Mouse (Mus musculus): ENCODE data around the gene Upf3a. TPM values are rescaled to one million over a fixed set of nuclear protein-coding genes. Genes with fewer than 3 reads are reported as not detected.
"Not testable (repeated sequence)": the region's sequence is repeated elsewhere in the genome, so short reads cannot be mapped to it uniquely, and the experiment has no call there.

Gene Upf3a
- polyA plus RNA-seq, 1 experiment: 24.0 TPM

DNA sequence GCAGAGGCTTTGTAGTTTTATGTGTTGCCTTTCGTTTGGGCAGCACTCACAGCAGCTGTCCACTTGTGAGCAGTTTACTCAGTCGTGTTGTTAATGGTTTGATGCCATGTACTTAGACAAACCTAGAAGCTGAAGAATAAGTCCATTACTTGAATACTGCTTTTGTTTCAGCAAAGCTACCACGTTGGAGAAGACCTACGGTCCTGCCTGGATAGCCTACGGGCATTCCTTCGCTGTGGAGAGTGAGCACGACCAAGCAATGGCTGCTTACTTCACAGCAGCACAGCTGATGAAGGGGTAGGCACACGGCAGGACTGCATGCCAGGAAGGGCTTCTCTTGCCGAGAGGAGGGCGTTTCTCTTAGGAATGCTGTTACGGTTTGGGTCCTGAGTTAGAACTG, 16.2 kb upstream of the Upf3a start:
- Histone ChIP-seq H3K4me1 (ENCODE audit: control insufficient read depth, insufficient read depth, low read length) (no peaks in the 10 kb centered on the region), H3K27ac (ENCODE audit: insufficient read depth, low read depth, low read length) (no peak overlapping the region), H3K4me3 (ENCODE audit: insufficient read depth, low read length) (no peak overlapping the region)
- TF ChIP-seq CTCF (IDR thresholded peaks at IDR 0.05; ENCODE audit: low read depth, low read length) (no peak), POLR2A (IDR thresholded peaks at IDR 0.05; ENCODE audit: borderline replicate concordance, low read depth, low read length) (no peak)

DNA sequence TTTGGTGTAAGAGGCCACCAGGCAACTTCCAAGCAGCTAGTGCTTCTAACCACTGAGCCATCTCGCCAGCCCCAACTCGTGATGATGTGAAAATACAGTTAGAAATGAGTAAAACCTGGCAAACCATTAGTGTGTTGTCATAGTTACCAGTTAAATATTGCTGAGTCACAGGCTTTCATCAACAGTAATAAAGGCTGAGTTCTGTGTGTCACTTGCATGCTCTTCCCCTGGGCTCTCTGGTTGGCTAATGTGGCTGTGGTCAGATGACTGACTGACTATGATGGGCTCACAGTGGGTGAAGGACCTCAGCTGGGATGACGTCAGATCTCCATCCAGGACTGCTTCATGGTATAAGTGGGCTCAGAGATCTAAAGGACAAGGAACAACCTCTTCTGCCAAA, 4.9 kb upstream of the Upf3a start:
- Histone ChIP-seq H3K4me3 (ENCODE audit: insufficient read depth, low read length) (no peak overlapping the region), H3K4me1 (ENCODE audit: control insufficient read depth, insufficient read depth, low read length) (peaks cover 12% of the 10 kb centered on the region)
- no peak for TF ChIP-seq POLR2A (IDR thresholded peaks at IDR 0.05; ENCODE audit: borderline replicate concordance, low read depth, low read length)
- no peak for TF ChIP-seq CTCF (IDR thresholded peaks at IDR 0.05; ENCODE audit: low read depth, low read length)

DNA sequence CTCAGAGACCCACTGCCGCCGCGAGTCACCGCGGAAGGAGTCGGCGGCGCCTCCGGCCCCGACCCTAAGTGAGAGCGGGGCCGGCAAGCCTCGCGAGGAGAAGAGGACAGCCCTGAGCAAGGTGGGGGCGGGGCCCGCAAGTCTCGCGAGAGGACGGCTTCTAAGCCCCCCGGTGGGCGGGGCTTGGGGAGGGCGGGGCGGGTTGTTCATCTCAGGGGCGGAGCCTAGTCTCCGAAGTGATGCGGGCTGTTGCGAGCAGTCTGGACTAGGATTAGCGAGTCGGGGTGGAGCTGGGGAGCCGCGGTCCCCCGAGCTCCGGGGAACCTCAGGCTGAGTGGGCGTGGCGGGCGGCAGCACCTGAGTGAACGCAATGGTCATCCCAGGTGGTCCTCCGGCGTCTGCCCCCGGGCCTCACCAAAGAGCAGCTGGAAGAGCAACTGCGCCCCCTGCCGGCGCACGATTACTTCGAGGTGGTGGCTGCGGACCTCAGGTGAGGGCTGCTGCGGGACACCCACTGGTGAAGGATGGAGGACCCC, 417 bp downstream of the Upf3a start:
- Histone ChIP-seq H3K4me3 (ENCODE audit: insufficient read depth, low read length) (peak overlapping the region; percentile 84), H3K27ac (ENCODE audit: insufficient read depth, low read depth, low read length) (peak overlapping the region; percentile 90), H3K4me1 (ENCODE audit: control insufficient read depth, insufficient read depth, low read length) (peaks cover 14% of the 10 kb centered on the region)
- TF ChIP-seq CTCF (IDR thresholded peaks at IDR 0.05; ENCODE audit: low read depth, low read length) (peak; percentile 78), POLR2A (IDR thresholded peaks at IDR 0.05; ENCODE audit: borderline replicate concordance, low read depth, low read length) (0 out of 2 replicates have a peak, but pooled peaks have one; percentile 10)

More for the DNA sequence above, 4.9 kb upstream of the Upf3a start:
- no peak overlapping the region for H3K27ac ChIP-seq (ENCODE audit: insufficient read depth, low read depth, low read length)

DNA sequence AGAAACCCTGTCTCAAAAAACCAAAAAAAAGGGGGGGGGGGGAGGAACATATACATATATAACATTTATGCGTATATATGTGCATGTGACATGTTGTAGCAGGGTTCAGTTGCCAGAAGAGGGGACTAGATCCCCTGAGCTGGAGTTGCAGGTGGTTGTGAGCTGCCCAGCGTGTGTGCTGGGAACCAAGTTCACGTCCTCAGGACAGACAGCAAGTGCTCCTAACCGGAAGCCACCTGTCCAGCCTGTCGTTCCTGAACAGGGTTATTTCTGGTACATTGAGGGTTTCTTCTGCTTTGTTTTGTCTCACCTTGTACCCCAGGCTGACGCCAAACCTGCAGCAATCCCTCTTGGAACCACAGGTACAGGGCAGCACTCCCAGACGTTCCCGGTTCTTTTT, 4.2 kb downstream of the Upf3a start:
- TF ChIP-seq CTCF (IDR thresholded peaks at IDR 0.05; ENCODE audit: low read depth, low read length) (no peak), POLR2A (IDR thresholded peaks at IDR 0.05; ENCODE audit: borderline replicate concordance, low read depth, low read length) (no peak)
- Histone ChIP-seq H3K27ac (ENCODE audit: insufficient read depth, low read depth, low read length) (no peak overlapping the region), H3K4me1 (ENCODE audit: control insufficient read depth, insufficient read depth, low read length) (peaks cover 5% of the 10 kb centered on the region), H3K4me3 (ENCODE audit: insufficient read depth, low read length) (no peak overlapping the region)

DNA sequence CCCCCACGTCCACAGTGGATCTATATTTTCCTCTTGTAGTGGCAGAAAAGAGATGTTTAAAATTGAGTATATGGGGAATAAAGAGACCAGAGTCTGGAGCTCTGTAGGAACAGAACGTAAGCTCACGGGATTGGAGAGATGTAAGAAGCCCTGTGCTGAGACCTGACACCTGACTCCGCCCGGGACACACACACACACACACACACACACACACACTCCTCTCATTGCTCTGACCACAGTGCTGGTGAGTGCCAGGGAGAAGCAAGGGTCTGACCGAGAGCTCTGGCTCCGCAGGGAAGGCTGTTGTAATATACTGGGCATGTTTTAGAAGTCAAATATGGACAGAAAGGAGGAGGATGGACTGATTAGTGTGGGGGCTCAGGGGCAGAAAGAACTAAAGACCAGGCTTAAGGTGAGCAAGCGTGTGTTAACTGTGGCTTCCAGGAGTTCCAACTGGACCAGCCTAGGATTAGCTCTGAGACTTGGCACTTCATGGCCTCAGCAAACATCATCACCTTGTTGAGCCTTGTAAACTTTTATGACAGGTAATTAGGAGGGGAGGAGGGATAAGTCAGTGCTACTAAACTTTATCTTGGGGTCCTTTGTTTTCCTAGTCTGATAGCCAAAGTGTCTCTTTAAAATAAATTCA, 7.8 kb downstream of the Upf3a start:
- no peak overlapping the region for H3K4me3 ChIP-seq (ENCODE audit: insufficient read depth, low read length)
- H3K27ac ChIP-seq (ENCODE audit: insufficient read depth, low read depth, low read length): no peak overlapping the region
- no peak for TF ChIP-seq CTCF (IDR thresholded peaks at IDR 0.05; ENCODE audit: low read depth, low read length)
- no peak for TF ChIP-seq POLR2A (IDR thresholded peaks at IDR 0.05; ENCODE audit: borderline replicate concordance, low read depth, low read length)

GRCm38 (mm10) chr8:13793746-13794101, 8.3 kb downstream of the Upf3a start:
- Histone ChIP-seq H3K4me1 (ENCODE audit: control insufficient read depth, insufficient read depth, low read length) (no peaks in the 10 kb centered on the region), H3K4me3 (ENCODE audit: insufficient read depth, low read length) (no peak overlapping the region), H3K27ac (ENCODE audit: insufficient read depth, low read depth, low read length) (no peak overlapping the region)
- TF ChIP-seq CTCF (IDR thresholded peaks at IDR 0.05; ENCODE audit: low read depth, low read length) (no peak), POLR2A (IDR thresholded peaks at IDR 0.05; ENCODE audit: borderline replicate concordance, low read depth, low read length) (no peak)

More for the DNA sequence above, 7.8 kb downstream of the Upf3a start:
- no peaks in the 10 kb centered on the region for H3K4me1 ChIP-seq (ENCODE audit: control insufficient read depth, insufficient read depth, low read length)

DNA sequence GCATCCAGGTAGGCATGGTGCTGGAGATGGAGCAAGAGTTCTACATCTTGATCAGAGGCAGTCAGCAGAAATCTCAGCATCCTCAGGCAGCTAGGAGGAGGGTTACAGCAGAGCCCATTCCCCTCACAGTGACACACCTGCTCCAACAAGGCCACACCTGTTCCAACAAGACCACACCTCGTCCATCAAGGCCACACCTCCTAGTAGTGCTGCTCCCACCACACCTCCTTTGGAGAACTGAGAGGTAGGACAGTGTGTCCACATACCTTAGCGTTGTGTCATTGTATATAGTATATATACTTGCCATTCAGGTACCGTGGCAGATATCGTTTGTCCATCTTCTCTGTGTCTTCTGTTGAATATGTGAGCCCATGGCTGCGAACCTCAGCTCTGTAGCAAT, 12.3 kb downstream of the Upf3a start:
- Histone ChIP-seq H3K4me1 (ENCODE audit: control insufficient read depth, insufficient read depth, low read length) (no peaks in the 10 kb centered on the region), H3K27ac (ENCODE audit: insufficient read depth, low read depth, low read length) (no peak overlapping the region), H3K4me3 (ENCODE audit: insufficient read depth, low read length) (no peak overlapping the region)
- TF ChIP-seq CTCF (IDR thresholded peaks at IDR 0.05; ENCODE audit: low read depth, low read length) (no peak), POLR2A (IDR thresholded peaks at IDR 0.05; ENCODE audit: borderline replicate concordance, low read depth, low read length) (no peak)

GRCm38 (mm10) chr8:13799566-13799965, 14.2 kb downstream of the Upf3a start:
- H3K4me3 ChIP-seq (ENCODE audit: insufficient read depth, low read length): no peak overlapping the region
- TF ChIP-seq CTCF (IDR thresholded peaks at IDR 0.05; ENCODE audit: low read depth, low read length): no peak
- TF ChIP-seq POLR2A (IDR thresholded peaks at IDR 0.05; ENCODE audit: borderline replicate concordance, low read depth, low read length): no peak
- H3K4me1 ChIP-seq (ENCODE audit: control insufficient read depth, insufficient read depth, low read length): no peaks in the 10 kb centered on the region
- no peak overlapping the region for H3K27ac ChIP-seq (ENCODE audit: insufficient read depth, low read depth, low read length)

- H3K4me1 ChIP-seq (ENCODE audit: control insufficient read depth, insufficient read depth, low read length): no peaks in the 10 kb centered on the region
- no peak overlapping the region for H3K27ac ChIP-seq (ENCODE audit: insufficient read depth, low read depth, low read length)
- TF ChIP-seq POLR2A (IDR thresholded peaks at IDR 0.05; ENCODE audit: borderline replicate concordance, low read depth, low read length) (no peak), CTCF (IDR thresholded peaks at IDR 0.05; ENCODE audit: low read depth, low read length) (no peak)
- H3K4me3 ChIP-seq (ENCODE audit: insufficient read depth, low read length): no peak overlapping the region
Measured at GRCm38 (mm10) chr8:13828598-13829172, 43.3 kb downstream of the Upf3a start.

DNA sequence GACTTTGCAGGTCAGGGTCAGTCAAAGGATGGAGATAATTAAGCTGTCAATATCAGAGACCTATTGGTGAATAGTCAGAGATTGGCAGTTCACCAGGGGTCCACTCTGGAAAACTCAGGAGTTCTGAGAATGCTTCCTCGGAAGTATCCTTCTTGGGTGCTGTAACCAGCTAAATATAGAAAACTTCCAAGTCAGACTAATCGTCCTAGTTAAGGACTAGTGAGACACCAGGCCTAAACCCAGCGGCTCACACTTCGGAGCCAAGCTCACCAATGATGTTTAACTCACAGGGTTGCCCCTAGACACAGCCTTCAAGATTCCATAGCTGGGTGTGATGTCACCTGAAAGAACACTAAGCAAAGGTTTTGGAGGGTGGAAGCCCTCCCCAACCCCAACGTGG, 52.9 kb downstream of the Upf3a start, which contains the start of gene AF366264:
AF366264 (minus strand) TSS at position 101 of the 400 bp plus-strand sequence.
- H3K27ac ChIP-seq (ENCODE audit: insufficient read depth, low read depth, low read length); H3K4me3 ChIP-seq (ENCODE audit: insufficient read depth, low read length); H3K4me1 ChIP-seq (ENCODE audit: control insufficient read depth, insufficient read depth, low read length): not testable (repeated sequence)

DNA sequence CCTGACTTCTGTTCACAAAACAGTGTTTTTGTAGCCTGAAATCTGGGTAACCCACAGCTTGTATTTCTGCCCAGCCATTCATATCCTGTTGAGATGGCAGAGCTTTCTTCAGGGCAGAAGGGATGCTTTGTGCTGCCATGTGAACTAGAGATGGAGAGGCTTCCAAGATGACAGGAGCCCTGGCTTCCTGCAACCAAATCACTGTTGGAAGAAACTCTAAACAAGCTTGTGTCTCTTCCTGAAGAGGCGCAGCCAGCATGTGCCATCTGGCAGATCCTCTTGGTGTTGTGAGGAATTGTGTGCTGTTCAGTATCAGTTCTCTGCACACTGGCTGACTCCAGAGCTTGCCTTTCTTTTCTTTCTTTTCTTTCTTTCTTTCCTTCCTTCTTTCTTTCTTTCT, 57.9 kb downstream of the Upf3a start:
- not testable (repeated sequence) for H3K27ac ChIP-seq (ENCODE audit: insufficient read depth, low read depth, low read length); H3K4me1 ChIP-seq (ENCODE audit: control insufficient read depth, insufficient read depth, low read length); H3K4me3 ChIP-seq (ENCODE audit: insufficient read depth, low read length)
